Mouse (Mus musculus): ENCODE measurements around the gene Rbms3. TPM values are rescaled to one million over a fixed set of nuclear protein-coding genes. Genes with fewer than 3 reads are reported as not detected.

The Rbms3 gene
- 86.1 and 98.9 TPM in 2 replicates for polyA plus RNA-seq (2014; fragmentation: Nextera tagmentation; extraction: Ambion mirVana)

DNA sequence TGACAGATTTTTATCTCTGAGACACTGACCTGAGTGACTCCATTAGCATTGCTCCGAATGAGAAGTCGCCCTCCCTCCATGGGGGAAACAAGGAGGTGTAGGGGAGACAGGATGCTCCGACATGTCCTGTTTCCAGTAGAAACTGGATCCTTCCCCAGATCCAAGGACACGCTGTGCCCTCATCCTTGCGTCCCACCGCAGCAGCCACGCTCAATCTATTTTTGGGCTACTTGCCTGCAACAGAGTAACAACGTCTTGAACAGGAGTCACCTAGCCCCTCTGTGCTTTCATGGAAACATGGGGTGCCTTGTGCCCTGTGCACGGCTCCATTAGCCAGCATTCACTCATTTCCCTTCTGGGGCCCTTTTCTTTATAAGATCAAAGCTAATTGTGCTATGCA lies at the start of gene Rbms3:
TSS of gene Rbms3 (minus strand) at position 143 of the 400 bp plus-strand sequence.
- Histone ChIP-seq H3K9me3 (ENCODE audit: control insufficient read depth, low read length) (no peaks in the 10 kb centered on the region), H3K36me3 (ENCODE audit: control insufficient read depth, insufficient read depth, low read length) (no peaks in the 10 kb centered on the region), H3K27ac (replicated peaks; ENCODE audit: low read depth, low read length) (no peak within 1 kb of the TSS), H3K27me3 (replicated peaks; ENCODE audit: control insufficient read depth, insufficient read depth, low read length) (no peaks in the 10 kb centered on the region), H3K4me2 (ENCODE audit: low read depth, low read length) (no peak within 1 kb of the TSS), H3K4me3 (ENCODE audit: low read depth, low read length) (no peak within 1 kb of the TSS), H3K9ac (ENCODE audit: low read depth, low read length) (no peak within 1 kb of the TSS), H3K4me1 (ENCODE audit: control insufficient read depth, insufficient read depth, low read length) (no peaks in the 10 kb centered on the region)
- 72% methylated on average over 9 of the region's 9 CpGs for WGBS
- ATAC-seq (ENCODE audit: low read depth) = no peak
- no peak for DNase-seq (ENCODE audit: low spot score)

DNA sequence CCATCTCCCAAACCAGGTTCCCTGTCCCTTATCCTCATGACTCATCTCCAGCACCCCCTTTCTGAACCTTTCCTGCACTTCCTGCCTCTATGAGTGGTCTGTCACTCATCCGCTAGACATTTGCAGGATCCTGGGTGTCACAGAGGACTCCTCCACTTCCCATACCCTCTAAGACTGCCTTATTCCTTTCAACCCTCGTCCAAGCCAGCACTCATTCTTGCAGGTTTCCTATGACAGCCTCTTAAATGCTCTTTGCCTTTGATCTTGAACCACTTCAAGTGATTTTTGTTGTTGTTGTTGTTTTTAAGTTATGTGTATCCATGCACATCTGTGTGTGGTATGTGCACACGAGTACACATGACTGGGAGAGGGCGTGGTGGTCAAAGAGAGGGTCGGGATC lies 43.6 kb upstream of the Rbms3 start:
- Histone ChIP-seq H3K27me3 (replicated peaks; ENCODE audit: control insufficient read depth, insufficient read depth, low read length) (no peaks in the 10 kb centered on the region), H3K4me1 (ENCODE audit: control insufficient read depth, insufficient read depth, low read length) (no peaks in the 10 kb centered on the region), H3K4me3 (ENCODE audit: low read depth, low read length) (no peak overlapping the region), H3K9me3 (ENCODE audit: control insufficient read depth, low read length) (no peaks in the 10 kb centered on the region), H3K36me3 (ENCODE audit: control insufficient read depth, insufficient read depth, low read length) (no peaks in the 10 kb centered on the region), H3K4me2 (ENCODE audit: low read depth, low read length) (no peak overlapping the region), H3K27ac (replicated peaks; ENCODE audit: low read depth, low read length) (no peak overlapping the region), H3K9ac (ENCODE audit: low read depth, low read length) (no peak overlapping the region)
- DNase-seq (ENCODE audit: low spot score) = no peak
- WGBS = 79% methylated on average over 5 of the region's 5 CpGs
- ATAC-seq (ENCODE audit: low read depth) = no peak

DNA sequence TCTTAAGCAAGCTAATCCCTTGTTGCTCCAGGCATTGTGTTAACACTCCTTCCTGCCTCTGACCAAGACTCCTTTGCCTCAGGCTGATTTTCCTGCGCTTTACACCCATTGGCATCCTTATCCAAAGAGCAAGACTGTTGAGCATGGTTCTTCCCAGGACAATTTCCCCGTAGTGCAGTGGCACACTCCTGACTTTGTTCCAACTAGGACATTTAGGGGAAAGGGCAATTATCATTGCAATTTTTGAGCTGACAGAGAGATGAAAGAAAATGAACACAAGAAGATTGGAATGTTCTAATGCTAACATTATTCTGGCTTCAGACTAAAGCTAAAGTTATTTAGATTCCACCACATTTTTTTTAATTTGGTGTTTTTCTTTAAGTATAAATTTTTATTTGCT lies 24.9 kb upstream of the Rbms3 start:
- H3K27ac ChIP-seq (replicated peaks; ENCODE audit: low read depth, low read length) = no peak overlapping the region
- H3K27me3 ChIP-seq (replicated peaks; ENCODE audit: control insufficient read depth, insufficient read depth, low read length) = no peaks in the 10 kb centered on the region
- H3K4me1 ChIP-seq (ENCODE audit: control insufficient read depth, insufficient read depth, low read length) = no peaks in the 10 kb centered on the region
- ATAC-seq (ENCODE audit: low read depth) = no peak
- H3K9ac ChIP-seq (ENCODE audit: low read depth, low read length) = no peak overlapping the region
- no peaks in the 10 kb centered on the region for H3K9me3 ChIP-seq (ENCODE audit: control insufficient read depth, low read length)
- no peak for DNase-seq (ENCODE audit: low spot score)
- no peaks in the 10 kb centered on the region for H3K36me3 ChIP-seq (ENCODE audit: control insufficient read depth, insufficient read depth, low read length)
- 56% methylated on average over 2 of the region's 2 CpGs for WGBS
- H3K4me2 ChIP-seq (ENCODE audit: low read depth, low read length) = no peak overlapping the region
- H3K4me3 ChIP-seq (ENCODE audit: low read depth, low read length) = no peak overlapping the region

GRCm38 (mm10) chr9:117653641-117654040 lies 23.9 kb upstream of the Rbms3 start:
- H3K4me3 ChIP-seq (ENCODE audit: low read depth, low read length) = no peak overlapping the region

GRCm38 (mm10) chr9:117646131-117646530 lies 16.4 kb upstream of the Rbms3 start:
- H3K9me3 ChIP-seq (ENCODE audit: control insufficient read depth, low read length) = no peaks in the 10 kb centered on the region
- H3K27ac ChIP-seq (replicated peaks; ENCODE audit: low read depth, low read length) = no peak overlapping the region
- no peak overlapping the region for H3K4me2 ChIP-seq (ENCODE audit: low read depth, low read length)
- no peak overlapping the region for H3K9ac ChIP-seq (ENCODE audit: low read depth, low read length)
- DNase-seq (ENCODE audit: low spot score) = no peak
- WGBS = 71% methylated on average over 2 of the region's 2 CpGs
- H3K27me3 ChIP-seq (replicated peaks; ENCODE audit: control insufficient read depth, insufficient read depth, low read length) = no peaks in the 10 kb centered on the region
- no peak overlapping the region for H3K4me3 ChIP-seq (ENCODE audit: low read depth, low read length)
- ATAC-seq (ENCODE audit: low read depth) = no peak
- no peaks in the 10 kb centered on the region for H3K36me3 ChIP-seq (ENCODE audit: control insufficient read depth, insufficient read depth, low read length)
- H3K4me1 ChIP-seq (ENCODE audit: control insufficient read depth, insufficient read depth, low read length) = no peaks in the 10 kb centered on the region

More at GRCm38 (mm10) chr9:117653641-117654040, 23.9 kb upstream of the Rbms3 start:
- no peaks in the 10 kb centered on the region for H3K4me1 ChIP-seq (ENCODE audit: control insufficient read depth, insufficient read depth, low read length)
- H3K9ac ChIP-seq (ENCODE audit: low read depth, low read length) = no peak overlapping the region
- WGBS = 44% methylated on average over 5 of the region's 5 CpGs
- no peaks in the 10 kb centered on the region for H3K36me3 ChIP-seq (ENCODE audit: control insufficient read depth, insufficient read depth, low read length)
- no peak overlapping the region for H3K27ac ChIP-seq (replicated peaks; ENCODE audit: low read depth, low read length)
- no peak for ATAC-seq (ENCODE audit: low read depth)
- no peaks in the 10 kb centered on the region for H3K27me3 ChIP-seq (replicated peaks; ENCODE audit: control insufficient read depth, insufficient read depth, low read length)
- DNase-seq (ENCODE audit: low spot score) = peak; percentile 9
- H3K9me3 ChIP-seq (ENCODE audit: control insufficient read depth, low read length) = no peaks in the 10 kb centered on the region
- no peak overlapping the region for H3K4me2 ChIP-seq (ENCODE audit: low read depth, low read length)

- Histone ChIP-seq H3K4me1 (ENCODE audit: control insufficient read depth, insufficient read depth, low read length) (no peaks in the 10 kb centered on the region), H3K9me3 (ENCODE audit: control insufficient read depth, low read length) (no peaks in the 10 kb centered on the region), H3K4me3 (ENCODE audit: low read depth, low read length) (no peak overlapping the region), H3K27me3 (replicated peaks; ENCODE audit: control insufficient read depth, insufficient read depth, low read length) (no peaks in the 10 kb centered on the region), H3K9ac (ENCODE audit: low read depth, low read length) (no peak overlapping the region), H3K4me2 (ENCODE audit: low read depth, low read length) (no peak overlapping the region), H3K27ac (replicated peaks; ENCODE audit: low read depth, low read length) (no peak overlapping the region), H3K36me3 (ENCODE audit: control insufficient read depth, insufficient read depth, low read length) (no peaks in the 10 kb centered on the region)
- ATAC-seq (ENCODE audit: low read depth) = peak; percentile 76; the same call in 1 of the 2 replicates
- peak; percentile 70 for DNase-seq (ENCODE audit: low spot score)
- 62% methylated on average over 4 of the region's 4 CpGs for WGBS
Observed at GRCm38 (mm10) chr9:117641090-117641782, 11.5 kb upstream of the Rbms3 start.

- no peaks in the 10 kb centered on the region for H3K9me3 ChIP-seq (ENCODE audit: control insufficient read depth, low read length)
- no peaks in the 10 kb centered on the region for H3K4me1 ChIP-seq (ENCODE audit: control insufficient read depth, insufficient read depth, low read length)
- H3K36me3 ChIP-seq (ENCODE audit: control insufficient read depth, insufficient read depth, low read length) = no peaks in the 10 kb centered on the region
- no peak overlapping the region for H3K9ac ChIP-seq (ENCODE audit: low read depth, low read length)
- H3K4me3 ChIP-seq (ENCODE audit: low read depth, low read length) = no peak overlapping the region
- DNase-seq (ENCODE audit: low spot score) (no peak), ATAC-seq (ENCODE audit: low read depth) (no peak)
- H3K27me3 ChIP-seq (replicated peaks; ENCODE audit: control insufficient read depth, insufficient read depth, low read length) = no peaks in the 10 kb centered on the region
- H3K4me2 ChIP-seq (ENCODE audit: low read depth, low read length) = no peak overlapping the region
- H3K27ac ChIP-seq (replicated peaks; ENCODE audit: low read depth, low read length) = no peak overlapping the region
- WGBS = 72% methylated on average over 5 of the region's 5 CpGs
Observed at GRCm38 (mm10) chr9:117638623-117639185, 9.0 kb upstream of the Rbms3 start.

DNA sequence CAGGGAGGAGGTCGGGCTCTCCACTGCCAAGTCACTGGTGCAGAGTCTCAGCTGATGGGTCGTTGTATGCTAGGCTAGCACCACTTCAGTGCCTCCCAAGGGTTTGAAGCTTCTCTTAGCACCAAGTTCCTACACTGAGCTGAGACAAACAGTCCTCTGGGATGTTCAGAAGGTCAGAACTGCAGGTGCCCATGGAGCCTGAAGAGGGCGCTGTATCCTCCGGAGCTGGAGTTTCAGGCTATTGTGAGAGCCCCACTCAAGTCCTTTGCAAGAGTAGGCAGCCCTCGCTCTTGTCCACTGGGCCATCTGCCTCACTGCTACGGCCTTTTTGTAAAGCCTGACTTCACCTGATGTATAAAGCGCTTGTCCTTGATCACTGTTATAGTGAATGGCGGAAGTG lies 6.8 kb upstream of the Rbms3 start:
- no peak for ATAC-seq (ENCODE audit: low read depth)
- DNase-seq (ENCODE audit: low spot score) = no peak
- WGBS = 79% methylated on average over 8 of the region's 8 CpGs
- no peaks in the 10 kb centered on the region for H3K36me3 ChIP-seq (ENCODE audit: control insufficient read depth, insufficient read depth, low read length)
- H3K9ac ChIP-seq (ENCODE audit: low read depth, low read length) = no peak overlapping the region
- no peaks in the 10 kb centered on the region for H3K9me3 ChIP-seq (ENCODE audit: control insufficient read depth, low read length)
- no peaks in the 10 kb centered on the region for H3K27me3 ChIP-seq (replicated peaks; ENCODE audit: control insufficient read depth, insufficient read depth, low read length)
- H3K4me3 ChIP-seq (ENCODE audit: low read depth, low read length) = no peak overlapping the region
- no peaks in the 10 kb centered on the region for H3K4me1 ChIP-seq (ENCODE audit: control insufficient read depth, insufficient read depth, low read length)
- H3K4me2 ChIP-seq (ENCODE audit: low read depth, low read length) = no peak overlapping the region
- no peak overlapping the region for H3K27ac ChIP-seq (replicated peaks; ENCODE audit: low read depth, low read length)

- ATAC-seq (ENCODE audit: low read depth) = no peak
- no peaks in the 10 kb centered on the region for H3K4me1 ChIP-seq (ENCODE audit: control insufficient read depth, insufficient read depth, low read length)
Observed at GRCm38 (mm10) chr9:117627173-117627572, 2.5 kb downstream of the Rbms3 start.

More at GRCm38 (mm10) chr9:117627173-117627572, 2.5 kb downstream of the Rbms3 start:
- Histone ChIP-seq H3K27me3 (replicated peaks; ENCODE audit: control insufficient read depth, insufficient read depth, low read length) (no peaks in the 10 kb centered on the region), H3K27ac (replicated peaks; ENCODE audit: low read depth, low read length) (no peak overlapping the region), H3K4me3 (ENCODE audit: low read depth, low read length) (no peak overlapping the region), H3K9me3 (ENCODE audit: control insufficient read depth, low read length) (no peaks in the 10 kb centered on the region), H3K36me3 (ENCODE audit: control insufficient read depth, insufficient read depth, low read length) (no peaks in the 10 kb centered on the region), H3K9ac (ENCODE audit: low read depth, low read length) (no peak overlapping the region), H3K4me2 (ENCODE audit: low read depth, low read length) (no peak overlapping the region)
- DNase-seq (ENCODE audit: low spot score) = no peak
